Mouse (Mus musculus) heart, adult 8-10 months (tissue): ENCODE results near the gene Crlf1. TPM values are rescaled to one million over a fixed set of nuclear protein-coding genes. Genes with fewer than 3 reads are reported as not detected.
A peak's percentile ranks its signal among the peaks of the same experiment; 100 is the strongest.
"Not testable (repeated sequence)": the region's sequence is repeated elsewhere in the genome, so short reads cannot be mapped to it uniquely, and the experiment has no call there.

Source experiments
- DNase-seq: peaks from one replicate; pipeline ENCODE4 v3.0.0; 2022; ENCODE audit warnings: low spot score
- total RNA-seq, 4 experiments: library from RNA; stranded (reverse); gene quantifications; 2 replicates each; pipeline ENCODE4 v1.2.4; 2022

The Crlf1 gene
- total RNA-seq, 4 experiments from 2014 or later, result 0.57 to 0.97 TPM; not detected in 2

GRCm38 (mm10) chr8:70495001-70495770 lies 2.2 kb downstream of the Crlf1 start:
- DNase-seq, result no peak

DNA sequence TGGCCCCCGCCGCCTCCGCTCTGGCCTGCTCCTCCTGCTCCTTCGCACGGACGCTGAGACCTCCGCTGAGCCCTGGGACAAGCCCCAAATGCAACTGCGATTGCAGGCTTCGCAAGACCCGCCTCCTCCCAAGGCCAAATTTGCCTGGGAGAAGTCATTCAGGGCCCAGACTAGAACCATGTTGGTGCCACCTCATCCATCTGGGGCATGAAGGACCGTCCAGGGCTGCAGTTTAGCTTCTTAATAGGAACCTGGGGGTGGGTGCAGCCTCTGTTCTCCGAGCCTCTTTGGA lies 2.8 kb downstream of the Crlf1 start:
- no peak for DNase-seq

DNA sequence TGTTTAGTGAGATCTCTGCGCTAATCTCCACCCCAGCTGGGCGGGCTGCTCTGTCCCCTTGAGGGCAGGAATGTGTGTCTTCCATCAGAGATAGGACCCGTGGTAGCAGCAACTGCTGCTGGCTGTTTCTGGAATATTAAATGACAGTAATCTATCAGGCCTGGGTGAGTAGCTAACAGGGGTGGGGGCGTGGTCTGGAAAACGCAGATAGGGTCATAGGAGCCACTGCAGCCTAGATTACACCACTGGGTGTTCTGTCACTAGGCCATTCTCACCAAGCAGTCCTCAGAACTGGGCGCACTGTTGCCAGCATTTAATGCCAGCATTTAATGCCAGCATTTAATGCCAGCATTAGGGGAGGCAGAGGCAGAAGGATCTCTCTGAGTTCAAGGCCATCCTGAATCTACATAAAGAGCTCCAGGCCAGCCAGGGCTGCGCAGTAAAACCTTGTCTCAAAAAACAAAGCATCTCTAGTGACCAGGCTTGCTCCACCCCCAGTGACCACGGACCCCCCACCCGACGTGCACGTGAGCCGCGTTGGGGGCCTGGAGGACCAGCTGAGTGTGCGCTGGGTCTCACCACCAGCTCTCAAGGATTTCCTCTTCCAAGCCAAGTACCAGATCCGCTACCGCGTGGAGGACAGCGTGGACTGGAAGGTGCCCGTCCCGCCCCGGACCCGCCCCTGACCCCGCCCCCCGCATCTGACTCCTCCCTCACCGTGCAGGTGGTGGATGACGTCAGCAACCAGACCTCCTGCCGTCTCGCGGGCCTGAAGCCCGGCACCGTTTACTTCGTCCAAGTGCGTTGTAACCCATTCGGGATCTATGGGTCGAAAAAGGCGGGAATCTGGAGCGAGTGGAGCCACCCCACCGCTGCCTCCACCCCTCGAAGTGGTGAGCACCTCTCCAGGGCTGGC lies 7.7 kb downstream of the Crlf1 start:
- DNase-seq, result no peak

- DNase-seq, result no peak
Observed at GRCm38 (mm10) chr8:70501820-70502529, 9.0 kb downstream of the Crlf1 start.

DNA sequence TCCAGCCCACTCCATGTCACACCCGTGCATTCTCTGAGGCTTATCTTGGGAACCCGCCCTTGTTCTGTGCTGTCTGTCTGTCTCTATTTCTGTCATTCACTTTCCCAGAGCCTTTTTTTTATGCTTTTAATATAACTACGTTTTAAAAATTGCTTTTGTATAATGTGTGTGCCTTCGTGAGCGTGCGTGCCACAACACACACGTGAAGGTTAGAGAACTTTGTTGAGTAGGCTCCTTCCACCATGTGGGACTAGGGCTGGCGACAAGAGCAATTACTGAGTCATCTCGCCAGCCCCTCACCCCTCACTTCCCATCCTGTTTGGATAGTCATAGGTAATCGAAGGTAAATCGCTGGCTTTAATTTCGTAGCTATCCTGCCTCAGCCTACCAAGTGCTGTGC lies 9.6 kb downstream of the Crlf1 start:
- no peak for DNase-seq

DNA sequence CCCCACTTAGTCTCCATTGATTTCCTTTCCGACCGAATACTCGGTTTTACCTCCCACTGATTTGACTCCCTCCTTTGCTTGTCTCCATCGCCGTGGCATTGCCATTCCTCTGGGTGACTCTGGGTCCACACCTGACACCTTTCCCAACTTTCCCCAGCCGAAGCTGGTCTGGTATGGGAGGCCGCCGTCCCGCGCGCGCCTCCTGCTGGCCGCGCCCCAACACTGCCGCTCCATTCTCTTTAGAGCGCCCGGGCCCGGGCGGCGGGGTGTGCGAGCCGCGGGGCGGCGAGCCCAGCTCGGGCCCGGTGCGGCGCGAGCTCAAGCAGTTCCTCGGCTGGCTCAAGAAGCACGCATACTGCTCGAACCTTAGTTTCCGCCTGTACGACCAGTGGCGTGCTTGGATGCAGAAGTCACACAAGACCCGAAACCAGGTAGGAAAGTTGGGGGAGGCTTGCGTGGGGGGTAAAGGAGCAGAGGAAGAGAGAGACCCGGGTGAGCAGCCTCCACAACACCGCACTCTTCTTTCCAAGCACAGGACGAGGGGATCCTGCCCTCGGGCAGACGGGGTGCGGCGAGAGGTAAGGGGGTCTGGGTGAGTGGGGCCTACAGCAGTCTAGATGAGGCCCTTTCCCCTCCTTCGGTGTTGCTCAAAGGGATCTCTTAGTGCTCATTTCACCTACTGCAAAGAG lies 10.2 kb downstream of the Crlf1 start:
- DNase-seq, result peak; percentile 63

DNA sequence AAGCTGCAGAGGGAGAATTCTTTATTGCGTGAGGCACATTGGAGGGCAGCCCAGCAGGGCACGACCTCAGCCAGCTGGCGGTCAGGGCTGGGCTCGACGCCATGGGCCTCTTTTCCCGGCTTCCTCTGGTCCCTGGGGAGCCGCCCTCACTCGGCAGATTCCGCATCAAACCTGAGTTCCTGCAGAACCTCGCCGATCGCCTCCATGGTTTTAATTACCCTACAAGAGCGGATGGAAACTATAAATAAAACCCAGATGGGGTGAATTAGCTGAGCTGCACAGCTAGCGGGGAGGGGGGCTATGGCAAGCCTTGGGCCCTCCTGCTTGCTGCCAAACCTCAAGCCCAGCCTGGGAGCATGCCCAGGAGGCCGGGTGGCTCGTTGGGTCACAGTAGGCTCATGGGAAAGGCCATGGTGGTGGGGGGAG lies 11.3 kb downstream of the Crlf1 start:
- peak; percentile 58 for DNase-seq

DNA sequence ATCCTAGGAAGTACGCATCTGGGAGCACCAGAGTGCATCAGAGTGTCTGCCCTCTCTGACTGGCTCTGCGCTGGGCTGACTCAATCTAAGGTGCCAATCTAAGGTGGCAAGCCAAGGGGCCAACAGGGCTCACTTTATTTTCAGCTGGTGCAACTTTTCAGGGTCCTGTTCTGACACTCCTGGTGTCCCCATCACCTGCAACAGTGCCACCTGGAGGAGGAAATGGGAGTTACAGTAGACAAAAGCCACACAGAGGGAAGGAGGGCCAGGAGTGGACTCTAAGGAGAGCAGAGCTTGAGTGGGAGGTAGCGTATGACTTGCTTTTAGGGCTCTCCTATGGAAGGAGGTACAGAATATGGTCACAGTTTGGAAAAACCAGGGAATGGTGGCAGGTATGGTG lies 11.9 kb downstream of the Crlf1 start:
- DNase-seq, result peak; percentile 83

DNA sequence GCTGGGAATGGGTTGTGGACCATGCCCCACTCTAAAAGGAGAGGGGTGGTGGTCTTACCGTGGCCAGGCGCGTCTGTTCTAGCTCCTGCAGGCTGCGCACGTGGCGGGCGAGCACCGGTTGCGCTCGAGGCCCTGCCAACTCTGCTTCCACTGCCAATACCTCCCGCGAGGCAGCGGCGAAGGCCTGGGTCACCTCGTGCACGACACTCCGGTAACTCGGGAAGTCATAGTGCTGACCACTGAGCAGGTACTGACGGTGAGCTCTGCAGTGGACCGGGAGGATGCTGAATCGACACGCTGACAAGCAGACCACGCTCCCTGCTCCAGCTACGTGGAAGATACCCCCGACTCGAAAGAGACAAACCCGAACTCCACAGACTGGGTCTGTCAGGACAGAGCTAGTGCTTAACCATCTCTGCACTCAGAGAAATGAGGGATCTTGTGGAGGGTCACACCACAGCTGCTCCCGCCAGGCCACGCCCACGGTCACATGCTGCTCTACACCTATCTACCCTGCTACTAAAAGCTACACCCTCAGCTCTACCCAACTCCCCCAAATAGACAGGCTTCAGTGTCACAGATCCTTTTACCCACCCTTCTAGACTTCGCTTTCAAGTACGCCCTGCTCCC lies 12.9 kb downstream of the Crlf1 start:
- no peak for DNase-seq

- DNase-seq, result peak; percentile 88
Observed at GRCm38 (mm10) chr8:70506328-70507026, 13.5 kb downstream of the Crlf1 start, which contains the start of gene Rex1bd. Gene Rex1bd, minus strand, starts transcription at chr8:70506752.

GRCm38 (mm10) chr8:70507027-70507393 lies 14.1 kb downstream of the Crlf1 start:
- DNase-seq, result no peak

GRCm38 (mm10) chr8:70509281-70509952 lies 16.5 kb downstream of the Crlf1 start:
- no peak for DNase-seq

GRCm38 (mm10) chr8:70510228-70510915 lies 17.4 kb downstream of the Crlf1 start, which contains the start of gene Uba52:
Gene Uba52, minus strand, starts transcription at chr8:70510801.
- peak; percentile 96 for DNase-seq

GRCm38 (mm10) chr8:70511174-70511573 lies 18.2 kb downstream of the Crlf1 start:
- DNase-seq, result not testable (repeated sequence)

DNA sequence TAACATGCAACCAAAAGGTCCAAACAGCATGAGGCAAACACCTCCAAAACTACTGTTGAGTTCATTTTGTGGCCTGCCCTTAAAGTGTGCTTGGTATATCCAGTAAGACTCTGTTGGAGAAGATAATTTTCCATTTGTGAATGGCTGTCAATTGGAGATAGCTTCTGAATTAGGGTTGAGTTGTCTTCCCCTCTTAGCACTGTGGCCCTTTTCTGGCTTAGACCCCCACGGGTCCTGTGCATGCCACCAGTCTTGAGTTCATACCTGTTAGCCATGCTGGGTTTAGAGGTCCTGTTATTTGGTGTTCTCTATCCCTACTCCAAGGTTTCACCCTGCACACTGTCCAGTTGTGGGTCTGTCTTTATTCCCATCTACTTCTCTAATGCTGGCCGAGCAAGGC lies 18.8 kb downstream of the Crlf1 start:
- no peak for DNase-seq

GRCm38 (mm10) chr8:70512253-70512903 lies 19.4 kb downstream of the Crlf1 start:
- DNase-seq, result no peak

DNA sequence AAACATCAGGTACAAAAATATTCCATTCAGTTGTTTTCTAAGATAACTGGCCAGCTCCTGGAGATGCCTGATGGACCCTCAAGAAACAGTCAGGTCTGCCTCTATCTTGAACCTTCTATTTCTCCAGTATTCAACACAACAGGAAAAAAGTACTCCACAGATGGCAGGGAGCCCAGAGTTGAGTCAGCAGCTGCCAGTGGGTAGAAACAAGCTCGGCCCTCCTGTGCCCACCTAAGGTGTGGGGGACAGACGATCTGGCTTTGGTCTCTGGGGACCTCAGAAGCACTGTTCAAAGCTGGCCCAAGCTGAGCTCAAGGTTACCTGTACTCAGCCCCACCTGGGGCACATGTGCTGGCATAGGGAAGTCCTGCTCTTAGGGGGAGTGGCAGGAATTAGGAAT lies 20.5 kb downstream of the Crlf1 start:
- no peak for DNase-seq

DNA sequence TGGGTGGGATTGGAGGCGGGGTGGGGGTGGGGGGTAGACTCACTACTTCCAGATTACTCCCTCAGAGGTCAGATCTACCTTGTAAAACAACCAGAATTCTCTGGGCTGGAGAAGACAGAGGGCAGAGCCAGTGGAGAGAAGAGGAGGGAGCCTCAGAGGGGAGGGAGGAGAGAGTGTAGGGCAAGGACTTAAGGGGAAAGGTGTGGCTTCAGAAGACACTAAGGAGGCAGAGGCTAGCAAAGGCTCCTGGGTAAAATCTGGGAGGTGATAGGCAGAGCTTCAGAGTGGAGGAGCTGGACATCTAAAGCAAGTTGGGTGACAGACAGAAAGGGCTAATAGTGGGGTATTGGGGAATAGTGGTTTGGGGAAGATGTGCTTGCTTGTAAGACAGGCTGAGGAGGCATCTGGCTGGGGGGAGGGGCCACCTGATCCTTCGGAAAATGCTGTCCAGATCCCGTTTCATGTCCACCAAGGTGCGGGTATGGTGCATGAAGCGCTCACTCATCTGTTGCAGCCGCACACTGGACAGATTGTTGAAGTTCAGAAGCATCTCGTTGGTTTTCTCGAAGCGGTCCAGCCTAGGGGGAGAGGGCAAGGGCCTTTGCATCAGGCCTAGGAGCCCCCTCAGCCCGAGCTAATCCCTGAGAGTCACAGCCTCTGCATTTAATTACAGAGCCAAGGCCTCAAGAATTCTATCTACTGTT lies 25.1 kb downstream of the Crlf1 start:
- no peak for DNase-seq
